Mouse (Mus musculus) heart, embryonic 11.5 days (tissue): ENCODE measurements at regions not wholly inside any gene's neighbourhood (a gene's known extent, or its start where the extent isn't known, plus 50 kb on each side); places are given as distances from the start of the nearest gene placed in this dataset.
"Not testable (repeated sequence)": the region's sequence is repeated elsewhere in the genome, so short reads cannot be mapped to it uniquely, and the experiment has no call there.

Experiments used
- ATAC-seq: fragments of 200-750 bp; cut with Nextera tagmentation; replicated peaks from 2 replicates; pipeline ENCODE4 v1.8.0; 2017; ENCODE audit warnings: moderate library complexity; ENCODE audit not compliant: insufficient number of reproducible peaks, low FRiP score, low TSS enrichment
- H3K27ac ChIP-seq: fragments of 300-500 bp; sonication (generic); 2 replicates; pipeline ENCODE4 v1.5.1; 2014; ENCODE audit warnings: mild to moderate bottlenecking, low read depth, low read length
- H3K27me3 ChIP-seq: fragments of 300-500 bp; sonication (generic); 2 replicates; pipeline ENCODE4 v1.6.1; 2014; ENCODE audit warnings: mild to moderate bottlenecking, low read length, mixed read lengths; ENCODE audit not compliant: control insufficient read depth, insufficient read depth
- H3K36me3 ChIP-seq: fragments of 300-500 bp; sonication (generic); 2 replicates; pipeline ENCODE4 v1.6.1; 2014; ENCODE audit warnings: mild to moderate bottlenecking, low read length, moderate library complexity, mixed read lengths; ENCODE audit not compliant: control insufficient read depth, insufficient read depth
- H3K4me1 ChIP-seq: fragments of 300-500 bp; sonication (generic); 2 replicates; pipeline ENCODE4 v1.6.1; 2014; ENCODE audit warnings: low read length; ENCODE audit not compliant: control insufficient read depth, insufficient read depth
- H3K4me2 ChIP-seq: fragments of 300-500 bp; sonication (generic); 2 replicates; pipeline ENCODE4 v1.6.1; 2014; ENCODE audit warnings: mild to moderate bottlenecking, moderate library complexity
- H3K4me3 ChIP-seq: fragments of 300-500 bp; sonication (generic); 2 replicates; pipeline ENCODE4 v1.5.1; 2014; ENCODE audit warnings: low read depth, low read length
- H3K9ac ChIP-seq: fragments of 300-500 bp; sonication (generic); 2 replicates; pipeline ENCODE4 v1.6.1; 2014; ENCODE audit warnings: mild to moderate bottlenecking, low read depth, low read length, moderate library complexity
- H3K9me3 ChIP-seq: fragments of 300-500 bp; sonication (generic); replicated peaks from 2 replicates; pipeline ENCODE4 v1.6.1; 2016; ENCODE audit warnings: low read length; ENCODE audit not compliant: control insufficient read depth
- WGBS: fragments of 180-500 bp; shearing (Covaris S2); extraction: QIAGEN DNeasy Blood & Tissue Kit; methylation state at CpG from one replicate; pipeline ENCODE4 v1.1.7; 2014; ENCODE audit not compliant: insufficient replicate concordance; 5-methylcytosine and 5-hydroxymethylcytosine counted together

GRCm38 (mm10) chr4:143029813-143030212, 183.0 kb downstream of the Prdm2 start:
- peaks cover 12% of the 10 kb centered on the region for H3K27me3 ChIP-seq
- not testable (repeated sequence) for H3K4me3 ChIP-seq, H3K9me3 ChIP-seq, ATAC-seq, H3K4me1 ChIP-seq, H3K36me3 ChIP-seq, H3K9ac ChIP-seq, H3K4me2 ChIP-seq, H3K27ac ChIP-seq
- 73% methylated on average over 4 of the region's 4 CpGs for WGBS

- no peak for ATAC-seq
- WGBS: 16% methylated on average over 5 of the region's 5 CpGs
- Histone ChIP-seq H3K9me3 (no peaks in the 10 kb centered on the region), H3K4me3 (no peak overlapping the region), H3K27me3 (peaks cover 8% of the 10 kb centered on the region), H3K9ac (no peak overlapping the region), H3K27ac (no peak overlapping the region), H3K4me2 (no peak overlapping the region), H3K4me1 (no peaks in the 10 kb centered on the region), H3K36me3 (no peaks in the 10 kb centered on the region)
These were observed 185.5 kb downstream of the Prdm2 start for GRCm38 (mm10) chr4:143027292-143027691.

- ATAC-seq: no peak; the same call in 1 of the 2 replicates
- Histone ChIP-seq H3K9me3 (no peaks in the 10 kb centered on the region), H3K4me2 (no peak overlapping the region), H3K27me3 (peaks cover 32% of the 10 kb centered on the region), H3K4me1 (no peaks in the 10 kb centered on the region; the same call in 1 of the 2 replicates), H3K27ac (no peak overlapping the region), H3K4me3 (no peak overlapping the region), H3K9ac (no peak overlapping the region), H3K36me3 (no peaks in the 10 kb centered on the region)
- WGBS: 48% methylated on average over 10 of the region's 10 CpGs
These were observed 191.4 kb downstream of the Prdm2 start for GRCm38 (mm10) chr4:143021242-143021881.

DNA sequence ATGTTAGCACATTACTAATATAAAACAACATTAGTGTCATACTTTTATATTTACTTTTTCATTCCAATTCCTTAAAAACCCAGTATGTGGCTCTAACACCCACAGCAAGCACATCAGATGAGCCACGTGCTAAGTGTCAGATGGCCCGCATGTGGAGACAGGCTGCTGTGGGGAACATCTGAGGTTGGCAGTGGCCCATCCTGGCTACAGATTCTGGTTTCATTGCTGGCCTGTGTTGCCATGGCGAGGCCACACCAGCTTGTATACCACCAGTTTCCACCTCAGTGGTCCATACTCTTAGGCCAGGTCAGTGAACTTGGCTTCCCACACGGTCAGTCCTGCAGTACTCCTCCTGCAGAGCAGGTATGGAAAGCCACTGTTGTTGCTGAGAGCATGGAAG, 192.1 kb downstream of the Prdm2 start:
- 72% methylated on average over 4 of the region's 4 CpGs for WGBS
- H3K9me3 ChIP-seq: no peaks in the 10 kb centered on the region
- no peak overlapping the region for H3K4me3 ChIP-seq
- peaks cover 29% of the 10 kb centered on the region for H3K27me3 ChIP-seq
- no peaks in the 10 kb centered on the region; the same call in 1 of the 2 replicates for H3K4me1 ChIP-seq
- H3K36me3 ChIP-seq: no peaks in the 10 kb centered on the region
- ATAC-seq: no peak
- H3K9ac ChIP-seq: no peak overlapping the region
- H3K27ac ChIP-seq: no peak overlapping the region
- H3K4me2 ChIP-seq: no peak overlapping the region

- Histone ChIP-seq H3K36me3 (no peaks in the 10 kb centered on the region), H3K4me2 (no peak overlapping the region), H3K9me3 (no peaks in the 10 kb centered on the region), H3K27me3 (peaks cover 37% of the 10 kb centered on the region), H3K4me1 (no peaks in the 10 kb centered on the region; the same call in 1 of the 2 replicates), H3K27ac (no peak overlapping the region), H3K4me3 (no peak overlapping the region), H3K9ac (no peak overlapping the region)
- no peak for ATAC-seq
- WGBS: 54% methylated on average over 8 of the region's 8 CpGs
These were observed 199.9 kb downstream of the Prdm2 start for GRCm38 (mm10) chr4:143012900-143013299.

DNA sequence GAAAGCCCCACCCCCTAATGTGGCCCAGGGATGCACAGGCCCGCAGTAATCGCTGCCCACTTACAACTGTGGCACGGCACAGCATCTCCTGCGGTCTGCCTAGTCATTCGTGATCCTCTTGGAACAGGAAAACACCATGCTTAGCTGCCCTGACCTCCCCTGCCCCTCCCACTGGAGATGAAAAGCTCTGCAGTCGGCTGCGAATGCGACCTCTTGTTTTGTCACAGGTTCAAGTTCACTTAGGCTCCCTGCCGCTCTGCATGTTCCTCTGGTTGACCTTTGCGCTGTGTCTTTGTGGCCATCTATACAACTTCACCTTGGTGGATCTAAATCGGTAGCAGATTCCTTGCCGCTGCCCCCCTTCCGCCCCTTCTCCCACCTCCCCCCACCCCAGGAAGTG, 210.8 kb downstream of the Prdm2 start:
- Histone ChIP-seq H3K9me3 (no peaks in the 10 kb centered on the region), H3K4me3 (no peak overlapping the region), H3K9ac (no peak overlapping the region), H3K4me2 (no peak overlapping the region), H3K36me3 (no peaks in the 10 kb centered on the region), H3K27me3 (peaks cover 2% of the 10 kb centered on the region; the same call in 1 of the 2 replicates), H3K27ac (no peak overlapping the region), H3K4me1 (no peaks in the 10 kb centered on the region)
- WGBS: 37% methylated on average over 13 of the region's 13 CpGs
- no peak for ATAC-seq

DNA sequence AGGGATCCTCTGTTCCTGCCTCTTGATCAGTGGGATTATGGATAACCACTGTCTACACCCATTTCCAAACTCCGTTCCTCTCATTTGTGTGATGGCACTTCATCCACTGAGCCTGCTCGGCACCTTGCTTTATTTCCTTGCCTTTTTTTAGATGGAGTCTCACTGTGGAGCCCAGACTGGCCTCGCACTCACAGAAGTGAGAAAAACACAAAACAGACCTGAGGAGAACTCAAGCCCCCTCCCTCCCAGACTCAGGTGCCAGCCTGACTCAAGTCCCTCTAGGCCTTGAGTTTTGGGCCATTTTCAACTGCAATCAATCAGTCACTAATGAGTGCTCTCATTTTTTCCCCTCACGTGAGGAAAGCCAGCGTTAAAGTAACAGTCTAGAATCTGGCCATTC, 211.3 kb downstream of the Prdm2 start:
- Histone ChIP-seq H3K9me3 (no peaks in the 10 kb centered on the region), H3K4me2 (no peak overlapping the region), H3K4me1 (no peaks in the 10 kb centered on the region), H3K9ac (no peak overlapping the region), H3K27me3 (peaks cover 2% of the 10 kb centered on the region; the same call in 1 of the 2 replicates), H3K27ac (no peak overlapping the region), H3K36me3 (no peaks in the 10 kb centered on the region), H3K4me3 (no peak overlapping the region)
- ATAC-seq: no peak
- WGBS: 46% methylated on average over 5 of the region's 5 CpGs

DNA sequence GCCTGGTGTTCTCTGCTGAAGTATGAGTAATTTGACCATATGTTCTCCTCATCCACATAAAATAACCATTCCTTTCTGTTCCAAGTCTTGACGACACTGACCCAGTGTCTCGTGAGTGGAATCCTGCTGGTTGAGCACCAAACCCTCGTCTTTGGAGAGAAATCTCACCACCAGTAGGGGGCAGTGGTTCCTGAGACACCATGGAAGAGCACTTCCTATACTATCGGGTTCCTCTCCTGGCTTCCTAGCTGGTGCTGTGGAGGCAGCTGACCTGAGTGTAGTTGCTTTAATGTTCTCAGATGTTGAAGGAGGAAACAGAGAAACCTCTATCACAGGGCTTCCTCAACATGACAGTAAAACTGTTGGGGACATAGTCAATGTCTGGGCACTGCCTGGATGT, 216.4 kb downstream of the Prdm2 start:
- no peak overlapping the region for H3K27ac ChIP-seq
- no peak overlapping the region for H3K4me2 ChIP-seq
- no peaks in the 10 kb centered on the region for H3K9me3 ChIP-seq
- no peak overlapping the region for H3K4me3 ChIP-seq
- ATAC-seq: no peak
- WGBS: 58% methylated on average over 4 of the region's 4 CpGs
- no peaks in the 10 kb centered on the region for H3K27me3 ChIP-seq
- H3K36me3 ChIP-seq: no peaks in the 10 kb centered on the region
- no peak overlapping the region for H3K9ac ChIP-seq
- H3K4me1 ChIP-seq: no peaks in the 10 kb centered on the region

DNA sequence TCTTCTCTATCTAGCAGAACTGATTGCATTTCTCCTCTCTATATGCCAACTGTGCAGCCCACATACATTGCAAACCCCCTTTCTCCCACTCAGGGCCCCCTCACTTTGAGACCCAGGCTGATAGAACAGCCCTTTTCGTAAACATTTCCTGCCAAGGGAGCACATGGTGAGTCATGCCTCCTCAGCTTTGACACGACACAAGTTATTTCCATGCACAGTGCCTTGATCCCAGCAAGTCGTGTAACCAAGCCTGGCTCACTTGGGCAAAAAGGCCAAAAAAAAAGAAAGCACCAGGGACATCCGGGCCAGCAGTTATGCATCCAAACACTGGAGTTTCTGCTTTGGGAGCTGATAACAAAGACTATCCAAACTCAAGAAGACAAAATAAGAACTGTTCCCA, 221.4 kb downstream of the Prdm2 start:
- Histone ChIP-seq H3K27me3 (no peaks in the 10 kb centered on the region), H3K9ac (no peak overlapping the region), H3K4me1 (no peaks in the 10 kb centered on the region), H3K27ac (no peak overlapping the region), H3K36me3 (no peaks in the 10 kb centered on the region), H3K4me3 (no peak overlapping the region), H3K9me3 (no peaks in the 10 kb centered on the region), H3K4me2 (no peak overlapping the region)
- WGBS: 57% methylated on average over 4 of the region's 4 CpGs
- no peak for ATAC-seq
